Mouse (Mus musculus): Measurements from ENCODE around the gene Pitpnm1. TPM values are rescaled to one million over a fixed set of nuclear protein-coding genes. Genes with fewer than 3 reads are reported as not detected.

The Pitpnm1 gene
- total RNA-seq, 1 experiment from 2014 or later = 9.0 TPM

DNA sequence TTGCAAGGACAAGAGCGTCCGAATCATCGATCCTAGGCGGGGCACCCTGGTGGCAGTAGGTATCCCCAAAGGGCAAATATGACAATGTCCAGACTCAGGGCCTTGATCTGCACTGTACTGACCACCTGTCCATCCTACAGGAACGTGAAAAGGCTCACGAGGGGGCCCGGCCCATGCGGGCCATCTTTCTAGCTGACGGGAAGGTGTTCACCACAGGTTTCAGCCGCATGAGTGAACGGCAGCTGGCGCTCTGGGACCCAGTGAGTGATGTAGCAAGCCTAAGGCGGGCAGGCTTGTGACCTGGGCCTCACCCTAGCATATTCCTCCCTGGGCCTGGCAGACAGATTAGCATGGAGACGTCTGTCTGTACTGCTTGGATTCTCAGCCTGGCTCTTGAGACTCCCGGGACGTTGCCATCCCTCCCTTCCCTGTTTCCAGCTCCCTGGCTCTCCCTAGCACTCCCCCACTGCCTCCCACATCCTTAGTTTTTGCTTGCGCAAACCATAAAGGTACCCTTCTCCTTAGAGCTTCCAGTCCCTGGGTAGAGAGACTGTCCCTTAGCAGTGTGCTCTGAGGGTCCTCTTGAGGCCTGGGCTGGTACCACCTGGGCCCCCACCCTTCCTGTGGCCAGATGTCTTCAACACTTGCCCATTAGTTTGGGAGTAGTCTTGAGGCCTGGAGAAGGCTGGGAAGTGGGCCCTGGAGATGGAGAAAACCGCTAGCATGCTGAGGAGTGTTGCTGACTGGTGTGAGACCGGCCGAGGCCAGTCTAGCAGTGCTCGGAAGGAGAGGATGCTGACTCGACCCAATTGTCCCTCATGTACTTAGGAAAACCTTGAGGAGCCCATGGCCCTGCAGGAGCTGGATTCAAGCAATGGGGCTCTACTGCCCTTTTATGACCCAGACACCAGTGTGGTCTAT is 51.0 kb downstream of the Pitpnm1 start:
- no peak for ATAC-seq (replicated peaks; ENCODE audit: low read depth, poor library complexity, severe bottlenecking)

DNA sequence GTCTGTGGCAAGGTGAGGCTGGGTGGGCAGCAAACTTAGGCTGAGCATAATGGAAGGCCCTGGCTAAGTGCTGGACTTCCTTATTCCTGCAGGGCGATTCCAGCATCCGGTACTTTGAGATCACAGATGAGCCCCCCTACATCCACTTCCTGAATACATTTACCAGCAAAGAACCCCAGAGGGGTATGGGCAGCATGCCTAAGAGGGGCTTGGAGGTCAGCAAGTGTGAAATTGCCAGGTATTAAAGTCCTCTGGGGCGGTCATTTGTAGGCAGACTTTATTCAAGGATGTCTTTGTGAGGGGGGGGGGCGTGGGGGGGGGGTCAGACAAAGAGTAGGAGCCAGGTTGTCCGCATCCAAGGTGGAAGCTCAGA is 51.7 kb downstream of the Pitpnm1 start:
- ATAC-seq (replicated peaks; ENCODE audit: low read depth, poor library complexity, severe bottlenecking) = no peak

- no peak for ATAC-seq (replicated peaks; ENCODE audit: low read depth, poor library complexity, severe bottlenecking)
Measured at GRCm38 (mm10) chr19:4151898-4152297, 52.1 kb downstream of the Pitpnm1 start.

GRCm38 (mm10) chr19:4152445-4153231 is 52.8 kb downstream of the Pitpnm1 start:
- ATAC-seq (replicated peaks; ENCODE audit: low read depth, poor library complexity, severe bottlenecking) = no peak

DNA sequence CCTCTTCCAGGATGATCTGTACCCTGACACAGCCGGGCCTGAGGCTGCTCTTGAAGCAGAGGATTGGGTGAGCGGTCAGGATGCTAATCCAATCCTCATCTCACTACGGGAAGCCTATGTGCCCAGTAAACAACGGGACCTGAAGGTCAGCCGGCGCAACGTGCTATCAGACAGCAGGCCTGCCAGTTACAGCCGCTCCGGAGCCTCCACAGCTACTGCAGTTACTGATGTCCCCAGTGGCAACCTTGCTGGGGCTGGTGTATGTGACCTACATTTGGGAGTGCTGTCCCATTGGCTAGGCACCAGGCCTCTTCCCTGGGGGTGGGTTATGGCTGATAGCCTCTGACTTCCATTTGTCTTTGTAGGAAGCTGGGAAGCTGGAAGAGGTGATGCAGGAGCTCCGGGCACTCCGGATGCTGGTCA is 53.4 kb downstream of the Pitpnm1 start, which contains the start of gene Ptprcap:
Gene Ptprcap, plus strand, starts transcription at position 373 of the 423 bp plus-strand sequence.
- ATAC-seq (replicated peaks; ENCODE audit: low read depth, poor library complexity, severe bottlenecking) = no peak

DNA sequence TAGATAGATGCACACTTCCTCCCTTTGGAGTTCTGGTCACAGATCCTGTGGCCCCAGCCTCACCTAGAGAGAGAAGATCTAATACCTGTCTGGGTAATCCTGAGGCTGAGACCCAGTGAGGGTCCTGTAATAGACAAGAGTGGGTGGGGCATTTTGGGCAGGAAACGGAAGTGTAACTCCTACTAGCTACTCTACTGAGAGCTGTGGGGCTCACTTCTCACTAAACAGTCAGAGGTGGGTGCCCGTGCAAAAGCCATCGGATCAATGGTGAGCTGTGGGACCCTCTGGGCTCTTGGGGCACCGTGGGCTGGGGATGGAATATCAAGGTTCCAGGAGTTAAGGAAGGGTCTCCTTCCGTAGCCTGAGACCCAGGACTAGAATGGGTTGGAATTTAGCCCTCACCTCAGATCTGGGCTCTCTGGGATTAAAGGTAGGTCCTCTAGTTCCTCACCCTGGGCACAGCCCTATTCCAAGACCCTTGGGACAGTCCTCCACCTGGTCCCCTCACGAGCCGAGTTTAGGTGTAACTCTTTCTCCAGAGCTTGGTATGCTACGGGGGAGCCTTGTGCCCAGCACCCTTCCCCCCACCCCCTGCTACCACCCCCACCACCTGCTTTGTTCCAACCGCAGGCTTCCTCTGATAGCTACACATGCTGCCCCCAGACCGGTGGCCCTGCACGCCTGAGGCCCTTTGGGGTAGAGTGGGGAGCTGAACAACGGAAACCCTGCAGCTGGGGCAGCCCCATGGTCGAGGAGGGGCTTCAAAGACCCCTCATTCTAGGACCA is 54.8 kb downstream of the Pitpnm1 start:
- peak; percentile 71 for ATAC-seq (replicated peaks; ENCODE audit: low read depth, poor library complexity, severe bottlenecking)

- no peak for ATAC-seq (replicated peaks; ENCODE audit: low read depth, poor library complexity, severe bottlenecking)
Measured at GRCm38 (mm10) chr19:4155223-4156072, 55.6 kb downstream of the Pitpnm1 start.

GRCm38 (mm10) chr19:4156073-4156579 is 56.3 kb downstream of the Pitpnm1 start:
- no peak for ATAC-seq (replicated peaks; ENCODE audit: low read depth, poor library complexity, severe bottlenecking)

GRCm38 (mm10) chr19:4156771-4157170 is 57.0 kb downstream of the Pitpnm1 start:
- ATAC-seq (replicated peaks; ENCODE audit: low read depth, poor library complexity, severe bottlenecking) = no peak

- no peak for ATAC-seq (replicated peaks; ENCODE audit: low read depth, poor library complexity, severe bottlenecking)
Measured at GRCm38 (mm10) chr19:4159049-4159448, 59.3 kb downstream of the Pitpnm1 start.

GRCm38 (mm10) chr19:4162646-4163542 is 63.1 kb downstream of the Pitpnm1 start, which contains the start of gene Rps6kb2:
Rps6kb2 (minus strand) TSS chr19:4163354.
- peak; percentile 94 for ATAC-seq (replicated peaks; ENCODE audit: low read depth, poor library complexity, severe bottlenecking)

- no peak for ATAC-seq (replicated peaks; ENCODE audit: low read depth, poor library complexity, severe bottlenecking)
Measured at GRCm38 (mm10) chr19:4163543-4163887, 63.7 kb downstream of the Pitpnm1 start.

Other genes starting within 250 kb of the Pitpnm1 start
- 30.9 and 46.5 TPM in 2 replicates for gene Chka, start 248.2 kb upstream of the Pitpnm1 start, total RNA-seq (2017)
- 37.0 and 49.2 TPM in 2 replicates for gene Tcirg1, start 192.9 kb upstream of the Pitpnm1 start, total RNA-seq (2017)
- 79.4 and 83.5 TPM in 2 replicates for gene Ndufs8, start 187.2 kb upstream of the Pitpnm1 start, total RNA-seq (2017)
- gene Aldh3b1, start 170.2 kb upstream of the Pitpnm1 start, total RNA-seq (2017) = 1.6 and 3.2 TPM in 2 replicates
- 83.0 and 99.7 TPM in 2 replicates for gene Unc93b1, start 164.8 kb upstream of the Pitpnm1 start, total RNA-seq (2017)
- gene Aldh3b3, start 141.4 kb upstream of the Pitpnm1 start, total RNA-seq (2017) = 0.41 TPM in 1 of 2 replicates, not detected in the other
- gene Aldh3b2, start 127.7 kb upstream of the Pitpnm1 start, total RNA-seq (2017) = 0.59 TPM in 1 of 2 replicates, not detected in the other
- 2.1 and 5.4 TPM in 2 replicates for gene Acy3, start 113.4 kb upstream of the Pitpnm1 start, total RNA-seq (2017)
- not detected in 2 replicates for gene Tbx10, start 107.2 kb upstream of the Pitpnm1 start, total RNA-seq (2017)
- gene Nudt8, start 99.4 kb upstream of the Pitpnm1 start, total RNA-seq (2017) = 7.9 and 22.1 TPM in 2 replicates
- 0.10 and 1.4 TPM in 2 replicates for gene Gm49405, start 99.4 kb upstream of the Pitpnm1 start, total RNA-seq (2017)
- gene Doc2g, start 96.7 kb upstream of the Pitpnm1 start, total RNA-seq (2017) = 0.41 and 3.6 TPM in 2 replicates
- gene Ndufv1, start 87.2 kb upstream of the Pitpnm1 start, total RNA-seq (2017) = 199 and 200 TPM in 2 replicates
- 82.5 and 95.6 TPM in 2 replicates for gene Gstp1, start 62.0 kb upstream of the Pitpnm1 start, total RNA-seq (2017)
- gene Gstp2, start 54.0 kb upstream of the Pitpnm1 start, total RNA-seq (2017) = 0.69 and 8.6 TPM in 2 replicates
- 8.7 and 10.7 TPM in 2 replicates for gene Gstp3, start 40.4 kb upstream of the Pitpnm1 start, total RNA-seq (2017)
- gene Cabp2, start 18.4 kb upstream of the Pitpnm1 start, total RNA-seq (2017) = not detected in 2 replicates
- 20.3 and 22.3 TPM in 2 replicates for gene Cdk2ap2, start 2.8 kb upstream of the Pitpnm1 start, total RNA-seq (2017)
- 20.6 and 55.9 TPM in 2 replicates for gene Aip, start 25.9 kb downstream of the Pitpnm1 start, total RNA-seq (2017)
- gene Gpr152, start 39.8 kb downstream of the Pitpnm1 start, total RNA-seq (2017) = not detected in 2 replicates
- not detected in 2 replicates for gene Cabp4, start 44.0 kb downstream of the Pitpnm1 start, total RNA-seq (2017)
- gene Coro1b, start 48.6 kb downstream of the Pitpnm1 start, total RNA-seq (2017) = 90.1 and 104 TPM in 2 replicates
- 140 and 184 TPM in 2 replicates for gene Ptprcap, start 53.6 kb downstream of the Pitpnm1 start, total RNA-seq (2017)
- gene Rps6kb2, start 63.4 kb downstream of the Pitpnm1 start, total RNA-seq (2017) = 15.9 and 16.4 TPM in 2 replicates
- gene Carns1, start 75.5 kb downstream of the Pitpnm1 start, total RNA-seq (2017) = 3.4 and 3.5 TPM in 2 replicates
- gene Tbc1d10c, start 91.3 kb downstream of the Pitpnm1 start, total RNA-seq (2017) = 25.8 and 34.7 TPM in 2 replicates
- gene Ppp1ca, start 92.1 kb downstream of the Pitpnm1 start, total RNA-seq (2017) = 450 and 486 TPM in 2 replicates
- 10.7 and 20.5 TPM in 2 replicates for gene Rad9a, start 101.7 kb downstream of the Pitpnm1 start, total RNA-seq (2017)
- 2.0 and 5.0 TPM in 2 replicates for gene Clcf1, start 114.2 kb downstream of the Pitpnm1 start, total RNA-seq (2017)
- gene AC109138.7, start 114.4 kb downstream of the Pitpnm1 start, total RNA-seq (2017) = not detected in 2 replicates
- 64.3 and 74.0 TPM in 2 replicates for gene Pold4, start 131.9 kb downstream of the Pitpnm1 start, total RNA-seq (2017)
- gene Ssh3, start 169.2 kb downstream of the Pitpnm1 start, total RNA-seq (2017) = 13.6 and 22.7 TPM in 2 replicates
- gene Ankrd13d, start 183.1 kb downstream of the Pitpnm1 start, total RNA-seq (2017) = 0.58 and 3.7 TPM in 2 replicates
- gene Grk2, start 206.2 kb downstream of the Pitpnm1 start, total RNA-seq (2017) = 186 and 204 TPM in 2 replicates